Mouse (Mus musculus): ENCODE results near the gene Abcc3.

Gene Abcc3

DNA sequence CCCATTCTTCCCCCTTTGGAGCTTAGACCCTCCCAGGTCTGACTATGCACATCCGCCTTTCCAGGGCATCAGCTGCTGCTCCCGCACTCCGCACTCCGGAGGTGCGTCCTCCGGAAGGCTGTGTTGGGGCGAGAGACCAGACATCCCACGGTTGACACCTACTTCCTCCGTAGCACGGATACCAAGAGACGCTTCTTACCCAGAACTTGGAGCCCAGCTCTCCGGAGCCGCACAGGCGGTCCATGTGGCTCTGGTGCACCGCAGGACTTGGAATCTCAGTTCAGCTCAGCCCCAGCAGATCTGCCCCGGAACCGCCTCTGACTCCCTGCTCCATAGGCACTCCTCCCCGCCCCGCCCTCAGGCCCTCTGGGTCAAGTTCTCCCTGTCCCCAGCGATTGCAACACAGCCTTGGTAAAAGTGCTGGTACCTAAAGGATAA lies at the start of gene Abcc3:
Abcc3 (minus strand) TSS at position 326 of the 438 bp plus-strand sequence.
- DNase-seq = no peak

DNA sequence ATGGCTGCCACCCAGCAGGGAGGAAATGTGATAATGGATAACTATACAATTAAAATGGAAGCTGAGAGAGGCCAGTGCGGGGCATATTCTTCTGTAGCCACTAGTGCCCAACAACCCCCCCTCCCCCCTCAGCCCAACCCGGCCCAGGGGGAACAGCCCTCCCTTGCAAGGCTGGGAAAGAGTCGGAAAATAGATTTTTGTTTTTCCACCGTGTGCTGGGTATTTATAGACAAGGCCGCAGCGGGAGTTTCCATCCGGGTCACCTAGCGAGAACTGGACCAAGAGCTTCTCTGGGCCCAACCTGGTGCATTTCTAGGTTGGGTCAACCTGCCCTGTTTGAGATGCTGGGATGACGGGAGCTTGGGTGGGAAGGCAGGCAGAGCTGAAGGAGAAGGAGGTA lies 49.0 kb upstream of the Abcc3 start:
- no peak for DNase-seq

DNA sequence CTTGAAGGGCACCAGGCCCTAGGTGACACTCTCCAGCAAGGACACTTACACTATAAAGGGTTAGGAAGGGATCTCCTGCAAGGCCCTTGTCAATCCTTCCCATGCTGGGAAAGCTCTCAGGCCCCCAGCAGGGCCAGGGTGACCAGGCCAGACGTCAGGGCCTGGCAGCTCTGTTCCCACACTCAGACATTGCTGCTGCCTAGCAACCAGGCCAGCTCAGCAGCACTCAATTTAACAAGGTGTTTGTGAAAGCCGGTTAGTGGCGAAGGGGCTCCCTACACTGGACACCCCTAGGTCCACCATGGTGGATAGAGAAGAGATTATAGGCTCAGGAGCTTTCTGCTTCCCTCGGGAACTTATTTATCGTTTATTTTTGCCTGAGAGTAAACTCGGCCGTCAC lies 48.3 kb upstream of the Abcc3 start:
- no peak for DNase-seq

DNA sequence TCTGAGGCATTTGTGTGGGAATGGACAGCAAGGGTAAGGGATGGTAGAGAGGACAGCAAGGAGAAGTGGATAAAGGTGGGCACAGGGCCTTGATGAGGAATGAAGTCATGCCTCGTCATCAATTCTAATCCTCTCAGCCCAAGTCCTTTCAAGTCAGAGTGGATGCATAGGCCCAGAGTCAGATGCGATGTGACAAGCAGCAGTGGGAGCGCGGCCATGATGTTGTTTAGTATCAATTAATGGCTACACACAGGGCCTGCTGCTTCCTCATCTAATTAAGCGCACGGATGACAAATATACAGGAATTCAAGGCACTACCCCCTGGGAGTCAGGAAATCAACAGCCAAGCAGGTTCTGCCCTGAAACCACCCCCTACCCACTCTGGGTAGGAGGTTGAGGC lies 47.6 kb upstream of the Abcc3 start:
- no peak for DNase-seq

DNA sequence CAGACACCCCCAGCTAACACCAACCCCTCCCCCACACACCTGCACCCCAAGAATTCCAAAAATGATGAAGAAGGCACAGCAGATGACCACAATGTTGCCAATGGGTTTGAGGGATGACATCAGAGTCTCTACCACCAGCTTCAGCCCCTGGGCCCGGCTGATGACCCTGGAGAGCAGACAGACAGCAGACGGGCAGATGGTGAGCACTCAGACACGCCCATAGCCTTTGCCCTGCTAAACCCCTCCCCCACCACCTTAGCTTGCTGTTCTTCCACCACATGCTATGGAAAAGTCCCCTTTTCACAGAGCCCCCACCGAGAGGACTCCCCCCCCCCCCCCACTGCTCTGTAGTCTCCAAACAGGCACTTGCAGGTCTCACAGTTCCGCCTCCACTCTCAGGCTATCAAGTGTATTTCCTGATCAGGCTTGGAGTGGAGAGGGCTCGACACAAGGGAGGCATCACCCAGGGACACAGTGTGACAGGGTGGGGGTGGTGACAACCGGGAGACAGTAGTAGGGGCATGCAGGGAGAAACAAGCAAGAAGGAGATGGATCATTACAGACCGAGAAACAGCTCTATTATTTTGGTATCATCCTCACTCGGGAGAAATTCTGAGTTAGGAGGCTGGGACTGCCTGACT lies 36.3 kb upstream of the Abcc3 start:
- DNase-seq = no peak

DNA sequence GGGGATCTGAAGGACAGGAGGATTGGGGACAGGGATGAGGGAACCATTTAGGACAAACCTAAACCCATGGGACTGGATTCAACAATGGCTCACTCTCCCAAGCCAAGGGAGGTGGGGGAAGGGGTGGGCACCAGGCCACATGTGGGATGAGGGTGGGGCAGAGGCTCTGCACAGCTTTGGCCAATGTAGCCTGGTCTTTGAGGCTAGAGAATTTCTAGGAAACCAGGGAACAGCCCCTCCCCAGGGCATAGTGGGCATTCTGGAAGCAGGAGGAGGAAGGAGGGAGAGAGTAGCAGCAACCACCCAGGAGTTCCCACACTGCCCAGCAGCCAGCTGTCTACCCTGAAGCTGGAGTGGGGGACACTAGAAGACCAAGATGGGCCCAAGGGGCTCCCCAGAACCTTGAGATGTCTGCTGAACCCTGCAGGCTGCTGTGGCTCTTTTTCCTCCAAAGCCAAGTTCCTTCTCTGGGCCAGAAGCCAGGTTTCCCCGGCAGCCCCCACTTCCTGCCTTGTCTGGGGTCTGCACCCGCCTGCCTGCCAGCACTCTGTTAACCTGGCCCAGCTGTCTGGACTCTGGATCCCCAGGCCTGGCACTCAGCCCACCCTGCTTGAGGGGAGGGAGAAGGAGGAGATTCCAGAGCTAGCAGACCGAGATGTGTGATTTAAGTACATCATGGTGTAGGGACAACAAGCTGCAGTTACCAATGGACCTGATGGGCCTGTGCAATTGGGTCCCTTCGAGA lies 35.5 kb upstream of the Abcc3 start:
- no peak for DNase-seq

DNA sequence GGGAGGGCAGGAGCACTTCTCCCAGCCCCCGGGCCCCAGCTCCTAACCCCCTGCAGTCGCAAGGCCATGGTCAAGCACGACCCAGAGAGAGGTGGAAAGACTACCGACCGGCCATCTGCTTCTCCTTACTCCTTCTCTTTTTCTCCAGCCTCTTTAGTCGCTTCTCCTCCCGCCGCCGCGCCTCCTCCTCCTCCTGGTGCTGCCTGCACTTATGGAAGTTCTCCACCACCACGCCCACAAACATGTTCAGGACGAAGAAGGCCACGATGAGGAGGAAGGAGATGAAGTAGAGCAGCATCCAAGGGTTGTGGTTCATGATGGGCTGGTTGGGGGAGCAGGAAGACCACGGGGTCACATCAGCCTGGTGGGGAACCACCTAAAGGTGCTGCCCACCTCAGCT lies 32.9 kb upstream of the Abcc3 start:
- DNase-seq = no peak

DNA sequence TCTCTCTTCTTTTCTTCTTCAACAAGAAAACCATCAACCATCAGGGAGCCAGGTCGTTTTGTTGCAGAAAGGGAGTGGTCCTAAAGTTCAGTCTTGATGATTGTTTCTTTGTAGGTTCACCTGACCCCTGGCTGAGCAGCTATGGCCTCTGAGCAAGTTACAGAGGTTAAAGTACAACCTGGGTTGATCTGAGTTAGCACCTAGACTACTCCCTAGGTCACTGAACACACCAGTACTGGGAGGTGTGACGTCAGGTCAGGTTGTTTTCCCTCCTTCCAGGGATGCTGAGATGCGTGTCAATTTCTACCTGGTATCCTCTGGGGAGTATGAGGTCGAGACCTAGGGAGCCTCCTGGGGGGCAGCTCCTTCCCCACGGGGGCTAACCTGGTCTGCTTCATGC lies 32.4 kb upstream of the Abcc3 start:
- no peak for DNase-seq

DNA sequence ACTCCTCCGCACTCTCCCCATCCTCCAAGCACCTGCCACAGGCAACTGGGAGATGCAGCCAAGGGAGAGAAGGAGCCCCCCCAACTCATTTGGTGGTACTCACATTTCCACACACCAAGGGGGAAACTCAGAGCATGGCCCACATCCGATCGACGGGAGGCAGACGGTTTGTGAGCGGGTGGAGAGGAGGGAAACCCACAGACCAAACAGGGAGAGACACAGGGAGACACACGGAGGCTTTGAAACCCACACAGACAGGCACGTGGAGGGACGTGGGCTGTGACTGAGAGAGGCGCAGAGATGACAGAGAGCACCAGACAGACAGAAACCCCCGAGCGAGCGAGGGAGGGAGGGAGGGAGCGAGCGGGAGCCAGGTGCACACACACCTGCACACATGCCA lies 31.6 kb upstream of the Abcc3 start:
- peak; percentile 59 for DNase-seq

DNA sequence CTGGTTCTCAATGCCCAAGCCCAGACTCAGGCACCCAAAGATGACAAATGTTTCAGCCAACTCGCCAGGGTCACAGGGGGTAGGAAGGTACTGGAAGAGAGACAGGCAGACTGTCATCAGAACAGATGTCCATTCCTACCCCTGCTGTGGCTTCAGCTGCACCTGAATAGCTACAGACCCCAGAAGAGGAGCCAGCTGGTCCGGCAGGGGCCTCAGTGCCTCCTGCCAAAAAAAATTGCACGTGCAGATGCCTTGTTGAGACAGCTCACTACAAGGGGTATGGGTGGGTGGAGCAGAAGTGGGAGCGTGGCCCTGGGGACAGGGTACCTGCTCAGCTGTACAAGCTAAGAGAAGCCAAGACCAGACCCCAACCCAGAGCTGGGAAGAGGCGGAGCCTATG lies 31.1 kb upstream of the Abcc3 start:
- DNase-seq = no peak

DNA sequence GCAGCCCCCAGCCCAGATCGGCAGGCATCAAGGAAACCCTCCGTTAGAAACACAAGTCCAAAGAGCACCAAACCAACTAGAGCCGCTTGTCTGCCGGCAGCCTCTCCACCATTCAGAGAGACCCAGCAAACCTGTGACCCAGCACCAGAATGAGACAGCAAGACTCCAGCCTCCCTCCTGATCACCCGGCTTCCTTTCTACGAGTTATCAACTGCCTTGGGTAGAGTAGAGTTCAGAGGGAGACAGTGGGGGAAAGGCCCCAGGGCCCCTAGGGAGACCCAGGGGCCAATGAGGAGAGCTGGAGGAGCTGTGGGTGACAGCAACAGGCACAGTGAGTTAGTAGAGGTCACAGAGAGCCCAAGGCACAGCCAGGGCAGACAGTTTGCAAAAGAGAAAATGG lies 28.2 kb upstream of the Abcc3 start:
- no peak for DNase-seq

DNA sequence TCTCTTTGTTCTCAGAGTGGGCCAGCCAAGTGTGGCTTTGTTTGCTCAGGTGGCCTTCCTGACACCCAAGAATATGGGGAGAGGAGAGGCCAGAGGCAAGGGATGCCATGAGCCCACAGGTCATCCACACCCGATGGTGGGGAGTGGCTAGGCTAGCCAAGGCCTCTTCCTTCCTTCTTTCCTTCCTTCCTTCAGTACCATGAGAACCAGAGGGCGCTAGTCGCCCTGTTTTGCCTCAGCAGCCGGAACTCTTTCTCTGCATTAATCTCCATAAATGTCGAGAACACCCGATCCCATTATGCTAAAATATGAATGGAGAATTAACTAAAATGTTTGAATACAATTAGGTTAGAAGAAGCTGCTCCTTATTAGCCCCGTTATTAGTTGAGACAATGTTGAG lies 27.5 kb upstream of the Abcc3 start:
- DNase-seq = no peak

DNA sequence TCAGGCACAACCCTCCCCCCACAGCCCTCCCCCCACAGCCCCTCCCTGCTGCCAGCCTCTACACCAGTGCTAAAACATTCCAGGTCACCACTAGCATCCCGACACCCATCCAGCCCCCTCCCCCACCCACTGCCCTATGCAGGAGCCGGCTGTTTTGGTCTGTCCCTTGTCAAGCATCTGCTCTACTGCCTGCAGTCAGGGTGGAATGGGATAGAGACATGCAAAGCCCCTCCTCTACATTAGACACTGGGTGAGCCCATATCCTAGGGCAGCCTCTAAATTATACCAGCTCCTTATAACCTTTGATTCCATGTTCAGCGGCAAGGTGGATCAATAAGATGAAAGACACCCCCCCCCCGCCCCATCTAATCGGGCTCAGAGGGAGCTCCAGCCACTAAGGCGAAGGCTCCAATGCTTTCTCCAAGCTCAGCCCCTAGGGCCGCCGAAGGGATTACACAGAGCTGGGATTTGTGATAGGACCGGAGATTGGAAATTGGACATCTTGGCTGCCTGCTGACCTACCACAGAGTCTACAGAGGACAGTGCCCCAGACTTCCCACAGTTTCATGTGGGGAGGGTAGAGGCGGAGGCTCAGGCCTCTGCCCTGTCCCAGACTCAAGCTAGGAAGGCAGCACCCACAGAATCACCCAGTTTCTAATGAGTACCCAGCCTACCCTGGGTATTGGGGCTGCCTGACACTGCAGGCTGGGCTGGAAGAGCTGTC lies 26.4 kb upstream of the Abcc3 start:
- DNase-seq = no peak

DNA sequence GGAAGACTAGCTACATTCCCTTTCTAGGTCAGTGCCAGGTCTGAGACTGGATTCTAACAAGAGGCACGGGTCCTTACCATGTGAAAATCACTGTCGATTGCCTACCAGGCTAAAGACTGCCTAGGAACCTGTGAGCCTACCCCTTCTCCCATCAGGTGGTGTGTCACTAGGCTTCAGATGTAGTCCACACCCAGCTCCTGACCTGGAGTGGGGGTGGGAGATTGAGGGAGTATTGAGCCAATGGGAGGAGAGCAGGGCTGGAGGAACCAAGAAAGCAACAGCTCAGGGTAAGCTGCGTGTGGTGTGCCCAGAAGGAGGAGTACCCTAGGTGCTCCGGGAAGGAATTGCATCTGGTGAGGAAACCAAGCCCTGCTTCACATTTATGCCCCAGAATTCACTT lies 21.2 kb upstream of the Abcc3 start:
- DNase-seq = no peak

DNA sequence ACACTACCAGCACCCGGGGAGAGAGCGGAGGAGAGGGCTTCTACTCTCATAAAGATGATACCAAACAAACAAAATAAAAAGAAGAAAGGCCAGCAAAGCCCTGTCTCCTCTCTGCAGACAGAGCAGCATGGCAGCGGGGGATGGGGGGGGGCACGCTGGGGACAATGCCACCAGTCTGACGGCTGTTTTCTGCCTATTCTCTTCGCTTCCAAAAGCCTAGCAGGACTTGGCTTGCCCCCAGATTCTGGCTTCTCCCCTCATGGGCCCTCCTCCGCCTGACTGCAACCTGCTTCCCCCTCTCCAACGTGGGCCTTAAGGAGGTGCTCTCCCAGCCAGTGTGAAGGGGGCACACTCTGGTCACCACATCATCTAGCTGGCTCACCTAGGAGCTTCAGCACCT lies 20.7 kb upstream of the Abcc3 start:
- DNase-seq = peak; percentile 54

DNA sequence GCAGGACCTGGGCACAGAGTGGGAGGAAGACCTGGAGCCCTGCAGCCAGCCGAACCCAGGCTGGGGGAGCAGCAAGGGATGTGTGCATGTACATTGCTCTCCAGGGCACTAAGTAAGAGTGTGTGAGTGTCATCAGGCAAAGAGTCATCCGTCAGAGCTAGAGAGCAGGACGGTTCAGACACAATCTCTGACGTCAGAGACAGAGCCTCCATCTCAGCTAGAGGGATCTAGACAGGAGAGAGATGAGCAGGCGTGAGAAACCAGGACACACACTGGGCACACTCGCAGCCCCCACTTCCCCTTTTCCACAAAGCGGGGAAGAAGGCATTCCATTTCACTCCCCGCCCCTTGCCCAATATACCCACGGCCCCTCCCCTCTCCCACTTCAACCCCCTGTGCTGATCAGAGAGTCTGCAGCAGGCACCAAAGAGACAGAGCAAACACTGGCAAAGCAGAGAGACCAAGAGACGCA lies 20.2 kb upstream of the Abcc3 start:
- no peak for DNase-seq

DNA sequence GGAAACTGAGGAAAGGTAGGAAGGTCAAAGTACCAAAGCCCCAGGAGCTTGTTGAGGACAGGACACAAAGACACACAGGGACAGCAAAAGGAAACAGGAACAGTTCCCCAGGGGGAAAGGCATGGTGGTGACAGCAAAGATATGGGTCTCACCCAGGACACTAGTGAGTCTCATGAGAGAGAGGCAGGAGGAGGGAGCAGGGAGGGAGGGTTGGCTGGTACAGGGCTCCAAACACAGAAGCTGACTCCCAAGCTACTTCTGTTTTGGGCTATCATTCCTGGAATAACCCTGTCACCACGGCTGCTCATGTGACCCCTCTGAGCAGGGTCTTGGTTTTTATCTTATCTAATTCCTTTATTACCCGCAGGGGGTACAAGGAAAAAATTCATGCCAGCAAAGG lies 19.8 kb upstream of the Abcc3 start:
- no peak for DNase-seq

DNA sequence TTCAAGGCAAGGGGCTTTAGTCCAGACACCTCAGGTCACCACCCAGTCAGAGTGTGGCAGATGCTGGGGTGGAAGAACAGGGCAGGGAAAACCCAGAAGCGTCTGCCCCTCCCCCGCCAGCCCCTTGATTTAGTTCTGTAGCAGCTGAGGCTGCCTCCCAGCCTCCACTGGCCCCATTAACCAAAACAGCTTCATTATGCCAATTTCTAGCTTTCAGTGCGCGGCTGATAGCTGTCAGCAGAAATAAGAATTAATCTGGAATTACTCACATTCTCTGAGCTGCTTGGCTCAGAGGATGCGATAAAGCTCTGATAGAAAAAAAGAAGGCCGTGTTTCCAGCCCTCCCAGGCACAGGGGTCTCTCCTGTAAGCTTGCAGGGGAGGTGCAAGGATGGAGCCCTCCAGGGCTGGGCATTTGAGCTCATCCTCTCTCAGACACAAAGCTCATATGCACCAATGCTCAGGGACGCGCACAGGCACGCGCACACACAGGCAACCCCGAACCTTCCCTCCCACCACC lies 15.1 kb upstream of the Abcc3 start:
- peak; percentile 44 for DNase-seq

DNA sequence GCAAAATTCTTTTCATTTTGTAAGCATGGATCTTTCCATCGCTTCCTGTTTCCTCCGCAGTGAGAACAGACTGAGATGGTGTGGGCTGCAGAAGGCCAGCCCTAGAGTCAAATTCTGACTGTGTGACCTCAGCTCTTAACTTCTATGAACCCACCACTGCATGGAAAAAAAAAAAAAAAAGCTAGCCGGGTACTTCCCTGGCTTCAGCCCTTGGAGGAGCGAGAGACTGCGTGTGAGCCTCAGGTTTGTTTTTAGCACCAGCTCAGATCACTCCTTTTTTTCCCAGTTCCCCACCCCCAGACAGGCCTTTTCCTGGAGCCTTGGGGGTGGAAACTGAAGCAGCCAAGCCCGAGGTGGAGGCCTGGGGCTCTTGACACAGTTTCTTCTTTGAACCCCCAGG lies 12.6 kb upstream of the Abcc3 start:
- DNase-seq = no peak

DNA sequence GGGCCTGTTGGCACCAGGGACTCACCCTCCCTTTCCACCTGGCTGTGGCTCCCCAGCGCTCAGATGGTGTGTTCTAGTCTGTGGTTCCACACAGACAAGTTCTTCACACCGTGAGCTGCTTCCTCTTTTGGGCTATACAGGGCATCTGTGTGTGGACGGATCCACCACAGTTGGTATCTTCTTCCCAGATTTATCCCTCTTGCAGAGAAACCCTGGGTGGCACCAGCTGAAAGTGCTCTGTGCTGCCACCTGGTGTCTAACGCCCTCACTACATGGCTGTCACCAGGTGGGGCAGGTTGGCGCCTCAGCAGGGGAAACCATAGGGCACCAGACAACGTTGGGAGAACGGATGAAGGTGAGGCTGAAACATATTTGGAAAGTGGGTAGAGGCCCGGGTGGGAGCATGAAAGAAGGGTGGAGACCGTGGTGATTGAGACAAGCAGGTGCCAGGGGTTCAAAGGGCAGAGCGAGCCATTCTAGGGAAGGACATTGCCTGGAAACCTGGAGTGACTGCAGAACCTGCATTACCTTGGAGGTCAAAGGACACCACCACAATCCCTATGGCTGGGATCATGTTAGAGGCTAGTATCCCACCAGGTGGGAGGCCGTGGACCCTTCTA lies 12.0 kb upstream of the Abcc3 start:
- peak; percentile 56 for DNase-seq

DNA sequence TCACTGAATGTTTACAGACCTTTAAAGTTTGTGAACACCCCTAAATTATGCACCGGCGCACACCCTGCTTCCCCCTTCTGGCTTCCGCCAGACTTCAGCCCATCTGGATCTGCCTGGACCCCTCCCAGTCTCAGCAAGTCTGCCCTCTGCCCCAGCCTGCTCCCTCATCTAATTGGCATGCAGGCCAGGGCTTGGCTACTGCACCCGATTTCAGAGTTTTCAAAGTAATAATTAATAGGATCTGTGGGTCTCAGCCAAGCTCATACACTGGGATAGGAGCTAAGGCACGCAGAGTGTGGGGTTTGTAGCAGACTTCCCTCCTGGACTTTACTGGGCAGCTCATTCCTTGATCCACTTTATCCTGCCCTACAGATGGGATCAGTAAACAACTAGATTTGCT lies 11.4 kb upstream of the Abcc3 start:
- DNase-seq = no peak

DNA sequence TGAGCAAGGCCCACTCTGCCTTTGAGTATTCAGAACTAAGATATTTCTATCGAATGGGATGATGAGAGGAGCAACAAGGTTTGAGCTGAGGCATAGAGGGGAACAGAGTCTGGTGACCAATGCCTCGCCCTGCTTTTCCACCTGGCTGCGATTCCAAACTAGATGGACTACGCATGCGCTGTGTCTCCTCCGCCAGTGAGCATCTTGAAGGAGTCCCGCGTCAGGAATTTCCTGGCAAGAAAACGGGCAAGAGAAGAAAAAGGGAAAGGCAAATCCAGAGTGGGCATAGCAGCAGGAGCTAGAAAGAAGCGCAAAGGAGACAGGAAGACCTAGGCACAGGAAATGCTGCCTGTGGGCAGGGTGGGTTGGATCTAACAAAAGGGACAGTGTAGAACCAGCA lies 11.0 kb upstream of the Abcc3 start:
- DNase-seq = no peak

DNA sequence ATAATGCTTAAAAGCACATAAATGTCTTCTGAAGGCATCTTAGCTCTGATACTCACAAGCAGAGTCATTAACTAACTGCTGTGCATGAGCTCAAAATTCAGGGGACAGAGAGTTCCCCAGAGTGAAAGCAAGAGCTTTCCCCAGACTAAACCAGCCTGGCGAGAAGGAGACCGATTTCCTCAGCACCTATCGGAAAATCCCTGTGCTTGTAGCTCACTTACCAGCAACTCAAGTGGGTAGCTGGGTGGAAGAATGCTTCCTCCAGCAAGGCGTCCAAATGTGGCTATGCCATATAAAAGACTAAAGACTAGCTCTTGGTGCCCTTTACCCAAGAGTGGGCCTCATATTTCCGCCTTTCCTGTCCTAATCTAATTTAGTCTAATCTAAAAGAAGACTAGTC lies 9.9 kb upstream of the Abcc3 start:
- no peak for DNase-seq
